Mouse (Mus musculus) megakaryocyte-erythroid progenitor cell, adult 5-6 weeks (primary cell): ENCODE data around the gene Gtf2ird2. TPM values are rescaled to one million over a fixed set of nuclear protein-coding genes. Genes with fewer than 3 reads are reported as not detected.

Source experiments
- ATAC-seq: replicated peaks from 2 replicates; pipeline ENCODE4 v1.8.0; 2016; ENCODE audit warnings: mild to moderate bottlenecking, inconsistent platforms; ENCODE audit not compliant: severe bottlenecking, poor library complexity, low FRiP score, low TSS enrichment
- total RNA-seq, 2 experiments: library from RNA; stranded (forward) in 1 of 2; stranded (reverse) in 1 of 2; fragments of 200-1000, 215-1000 nt in 1 of 2; fragments of >200 nt in 1 of 2; fragmentation: Nextera tagmentation in 1 of 2; gene quantifications; 2 replicates each; pipeline ENCODE4 v1.2.3; 2014 to 2017

The Gtf2ird2 gene
- total RNA-seq, 2 experiments from 2014 or later: 9.0 to 16.0 TPM

- no peak for ATAC-seq
These were observed 47.6 kb downstream of the Gtf2ird2 start for GRCm38 (mm10) chr5:134231376-134231775.

GRCm38 (mm10) chr5:134232111-134232510 lies 48.3 kb downstream of the Gtf2ird2 start:
- peak; percentile 55 for ATAC-seq

- ATAC-seq: peak; percentile 12
These were observed 48.7 kb downstream of the Gtf2ird2 start for GRCm38 (mm10) chr5:134232568-134232967.

- no peak for ATAC-seq
These were observed 49.4 kb downstream of the Gtf2ird2 start for GRCm38 (mm10) chr5:134233244-134233651.

- no peak for ATAC-seq
These were observed 50.4 kb downstream of the Gtf2ird2 start for GRCm38 (mm10) chr5:134234205-134234604.

- no peak for ATAC-seq
These were observed 51.3 kb downstream of the Gtf2ird2 start for GRCm38 (mm10) chr5:134235111-134235510.

- ATAC-seq: no peak
These were observed 52.4 kb downstream of the Gtf2ird2 start for GRCm38 (mm10) chr5:134236241-134236640.

GRCm38 (mm10) chr5:134236796-134237195 lies 53.0 kb downstream of the Gtf2ird2 start:
- ATAC-seq: no peak

- ATAC-seq: no peak
These were observed 53.7 kb downstream of the Gtf2ird2 start for GRCm38 (mm10) chr5:134237508-134237907.

- peak; percentile 59 for ATAC-seq
These were observed 54.3 kb downstream of the Gtf2ird2 start for GRCm38 (mm10) chr5:134237936-134238760.

- ATAC-seq: no peak
These were observed 58.0 kb downstream of the Gtf2ird2 start for GRCm38 (mm10) chr5:134241831-134242230.

GRCm38 (mm10) chr5:134243661-134244436 lies 60.0 kb downstream of the Gtf2ird2 start:
- ATAC-seq: no peak

GRCm38 (mm10) chr5:134244890-134245289 lies 61.1 kb downstream of the Gtf2ird2 start:
- ATAC-seq: no peak

- ATAC-seq: no peak
These were observed 62.3 kb downstream of the Gtf2ird2 start for GRCm38 (mm10) chr5:134246146-134246545.

- ATAC-seq: no peak
These were observed 64.9 kb downstream of the Gtf2ird2 start for GRCm38 (mm10) chr5:134248608-134249244.

GRCm38 (mm10) chr5:134249245-134249649 lies 65.4 kb downstream of the Gtf2ird2 start:
- no peak for ATAC-seq

- ATAC-seq: no peak
These were observed 66.8 kb downstream of the Gtf2ird2 start for GRCm38 (mm10) chr5:134250601-134251000.

- ATAC-seq: no peak
These were observed 67.3 kb downstream of the Gtf2ird2 start for GRCm38 (mm10) chr5:134251083-134251482.

GRCm38 (mm10) chr5:134253806-134254205 lies 70.0 kb downstream of the Gtf2ird2 start:
- ATAC-seq: no peak

GRCm38 (mm10) chr5:134255294-134255693 lies 71.5 kb downstream of the Gtf2ird2 start:
- ATAC-seq: no peak
